Mouse (Mus musculus): ENCODE data around the gene Nme7.

GRCm38 (mm10) chr1:164324221-164324620 lies 20.3 kb downstream of the Nme7 start:
- TF ChIP-seq GATA1 (IDR thresholded peaks at IDR 0.05; ENCODE audit: borderline replicate concordance, low read length), result no peak
- TF ChIP-seq FLI1 (IDR thresholded peaks at IDR 0.05; ENCODE audit: low read length), result no peak
